Mouse (Mus musculus) cerebellum, adult 2 months (tissue): ENCODE data around the gene Wdr18. TPM values are rescaled to one million over a fixed set of nuclear protein-coding genes. Genes with fewer than 3 reads are reported as not detected.
A peak's percentile ranks its signal among the peaks of the same experiment; 100 is the strongest.
"Not testable (repeated sequence)": the region's sequence is repeated elsewhere in the genome, so short reads cannot be mapped to it uniquely, and the experiment has no call there.

Experiments
- DNase-seq, 2 experiments: peaks; one replicate each; pipeline ENCODE4 v3.0.0; 2021
- H3K27ac ChIP-seq: fragments of 200-500 bp; 2 replicates; pipeline ENCODE4 v1.5.1; 2012; ENCODE audit warnings: low read length, control low read depth, inconsistent platforms; ENCODE audit not compliant: insufficient read depth
- H3K27me3 ChIP-seq: fragments of 200-500 bp; 2 replicates; pipeline ENCODE4 v1.6.1; 2012; ENCODE audit warnings: inconsistent platforms, mild to moderate bottlenecking, low read length, moderate library complexity; ENCODE audit not compliant: control insufficient read depth, insufficient read depth
- H3K4me1 ChIP-seq: fragments of 200-500 bp; 2 replicates; pipeline ENCODE4 v1.6.1; 2011; ENCODE audit warnings: low read length; ENCODE audit not compliant: control insufficient read depth, insufficient read depth
- H3K4me3 ChIP-seq: fragments of 200-500 bp; replicated peaks from 2 replicates; pipeline ENCODE3; 2011; ENCODE audit warnings: mild to moderate bottlenecking, low read depth, low read length, control low read depth; ENCODE audit not compliant: insufficient read depth
- CTCF ChIP-seq: fragments of 200-500 bp; IDR thresholded peaks from 2 replicates; pipeline ENCODE4 v1.5.1; 2011; ENCODE audit warnings: low read depth, mild to moderate bottlenecking, control low read depth, low read length, moderate library complexity, borderline replicate concordance; ENCODE audit not compliant: insufficient read depth
- POLR2A ChIP-seq: fragments of 200-500 bp; IDR thresholded peaks from 2 replicates; pipeline ENCODE4 v1.6.1; 2011; ENCODE audit warnings: low read length, control low read depth, borderline replicate concordance; ENCODE audit not compliant: insufficient read depth
- WGBS: fragments of 180-500 bp; shearing (Covaris S2); methylation state at CpG from one replicate; pipeline ENCODE4 v1.1.7; 2018; 5-methylcytosine and 5-hydroxymethylcytosine counted together
- polyA plus RNA-seq: library from polyadenylated mRNA; depleted of rRNA; stranded (reverse); fragments of >200 nt; gene quantifications from 2 replicates; pipeline ENCODE4 v1.2.3, GENCODE M21; 2012

Gene Wdr18
- polyA plus RNA-seq, 1 experiment, result 57.4 TPM

DNA sequence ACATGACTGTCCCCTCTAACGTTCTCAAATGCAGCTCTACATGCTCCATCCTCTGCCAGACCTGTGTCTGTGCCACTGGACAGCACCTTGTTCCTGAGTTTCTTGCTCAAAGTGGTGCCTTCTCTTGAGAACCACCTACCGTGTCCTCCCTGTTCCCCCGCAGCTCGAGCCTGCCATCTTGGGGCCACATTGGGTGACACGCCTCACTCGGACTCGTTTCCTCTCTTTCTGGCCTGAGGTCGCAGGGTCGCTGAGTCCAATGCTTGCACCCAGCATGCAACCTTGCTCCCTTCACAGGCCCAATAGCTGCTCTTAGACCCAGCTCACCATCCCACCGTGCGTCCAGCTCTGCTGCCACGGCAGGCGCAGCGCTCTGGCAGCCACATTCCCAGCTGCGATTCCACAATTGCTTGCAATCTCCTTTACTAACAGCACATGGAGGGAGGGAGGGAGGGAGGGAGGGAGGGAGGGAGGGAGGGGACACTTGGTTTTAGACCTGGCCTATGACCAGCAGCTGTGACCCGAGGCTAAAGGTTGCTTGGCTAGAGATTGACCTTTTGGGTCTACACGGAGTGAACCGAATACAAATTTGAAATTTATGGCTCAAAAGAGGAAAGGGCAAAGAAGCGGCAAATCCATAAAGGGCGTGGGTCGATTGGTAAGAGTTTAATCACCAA is 1.7 kb upstream of the Wdr18 start:
- H3K4me3 ChIP-seq, result peak overlapping the region; percentile 3
- WGBS, result 11% methylated on average over 21 of the region's 21 CpGs
- no peak overlapping the region for H3K27ac ChIP-seq
- no peaks in the 10 kb centered on the region; the same call in 1 of the 2 replicates for H3K4me1 ChIP-seq
- DNase-seq, result peak; percentile 77 to 87
- TF ChIP-seq CTCF, result peak; percentile 97
- TF ChIP-seq POLR2A, result no peak
- no peaks in the 10 kb centered on the region for H3K27me3 ChIP-seq

DNA sequence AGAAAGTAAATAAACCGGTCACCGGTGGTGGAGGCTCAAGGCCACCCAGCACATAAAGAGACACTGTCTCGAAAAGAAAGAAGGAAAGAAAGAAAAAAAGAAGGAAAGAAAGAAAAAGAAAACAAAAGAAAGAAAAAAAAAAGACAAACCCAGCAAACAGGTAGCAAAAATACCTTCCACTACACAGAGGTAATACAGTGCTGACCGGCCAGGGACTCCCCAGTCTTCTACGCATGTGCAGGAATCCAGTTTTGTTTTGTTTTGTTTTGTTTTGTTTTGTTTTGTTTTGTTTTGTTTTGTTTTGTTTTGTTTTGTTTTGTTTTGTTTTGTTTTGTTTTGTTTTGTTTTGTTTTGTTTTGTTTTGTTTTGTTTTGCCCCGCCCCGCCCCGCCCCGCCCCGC is 540 bp upstream of the Wdr18 start:
- DNase-seq, H3K4me1 ChIP-seq, H3K27ac ChIP-seq, H3K27me3 ChIP-seq: not testable (repeated sequence)
- WGBS, result 21% methylated on average over 10 of the region's 10 CpGs
- peak overlapping the region; percentile 19 for H3K4me3 ChIP-seq

DNA sequence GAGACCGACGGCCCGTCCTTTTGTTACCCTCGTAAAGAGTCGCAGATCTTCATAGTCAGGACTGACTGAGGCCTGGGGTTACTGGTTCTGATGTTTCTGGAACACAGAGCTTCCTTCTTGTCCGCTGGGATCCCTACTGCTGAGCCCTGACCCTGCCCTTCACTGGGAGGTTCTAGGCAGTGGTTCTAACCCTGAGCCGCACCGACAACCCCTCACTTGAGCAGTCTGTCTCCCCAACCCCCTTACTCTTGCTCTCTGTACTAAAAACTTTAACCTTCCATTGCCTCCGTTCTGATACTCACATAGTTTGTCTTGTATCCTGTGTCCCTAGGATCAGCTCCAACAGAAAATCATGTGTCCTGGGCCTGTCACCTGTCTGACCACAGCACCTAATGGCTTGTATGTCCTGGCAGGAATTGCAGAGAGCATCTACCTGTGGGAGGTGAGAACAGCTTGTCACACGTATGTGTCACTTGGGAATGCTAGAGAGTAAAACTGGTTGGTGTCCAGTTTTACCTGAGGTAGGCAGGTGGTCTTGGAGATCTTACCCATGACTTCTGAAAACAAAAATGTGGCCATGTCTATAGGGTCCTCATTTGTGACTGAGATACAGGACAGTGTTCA is 831 bp downstream of the Wdr18 start:
- H3K27me3 ChIP-seq, result no peaks in the 10 kb centered on the region
- no peak for DNase-seq
- H3K4me1 ChIP-seq, result peaks cover 2% of the 10 kb centered on the region; the same call in 1 of the 2 replicates
- H3K27ac ChIP-seq, result no peak overlapping the region
- WGBS, result 14% methylated on average over 10 of the region's 10 CpGs
- peak overlapping the region; percentile 72 for H3K4me3 ChIP-seq
- TF ChIP-seq POLR2A, result no peak
- TF ChIP-seq CTCF, result no peak

DNA sequence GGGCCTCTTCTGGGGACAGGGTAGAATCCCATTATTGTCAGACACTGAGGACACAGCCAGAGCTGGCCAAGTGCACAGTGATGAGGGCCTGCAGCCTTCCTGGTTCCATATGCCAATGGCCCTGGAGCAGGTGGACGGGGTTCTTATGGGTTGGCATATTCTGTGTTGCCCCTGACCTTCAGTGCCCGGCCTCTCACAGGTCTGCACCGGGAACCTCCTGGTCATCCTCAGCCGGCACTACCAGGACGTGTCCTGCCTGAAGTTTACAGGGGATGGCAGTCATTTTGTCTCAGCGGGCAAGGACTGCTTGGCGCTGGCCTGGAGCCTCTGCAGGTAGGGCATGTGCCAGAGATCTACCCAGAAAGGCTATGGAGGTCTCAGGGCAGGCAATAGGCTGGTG is 4.8 kb downstream of the Wdr18 start:
- Histone ChIP-seq H3K27me3 (no peaks in the 10 kb centered on the region), H3K4me3 (no peak overlapping the region), H3K4me1 (peaks cover 36% of the 10 kb centered on the region), H3K27ac (no peak overlapping the region)
- WGBS, result 97% methylated on average over 7 of the region's 7 CpGs
- TF ChIP-seq CTCF (no peak), POLR2A (no peak)
- no peak for DNase-seq

DNA sequence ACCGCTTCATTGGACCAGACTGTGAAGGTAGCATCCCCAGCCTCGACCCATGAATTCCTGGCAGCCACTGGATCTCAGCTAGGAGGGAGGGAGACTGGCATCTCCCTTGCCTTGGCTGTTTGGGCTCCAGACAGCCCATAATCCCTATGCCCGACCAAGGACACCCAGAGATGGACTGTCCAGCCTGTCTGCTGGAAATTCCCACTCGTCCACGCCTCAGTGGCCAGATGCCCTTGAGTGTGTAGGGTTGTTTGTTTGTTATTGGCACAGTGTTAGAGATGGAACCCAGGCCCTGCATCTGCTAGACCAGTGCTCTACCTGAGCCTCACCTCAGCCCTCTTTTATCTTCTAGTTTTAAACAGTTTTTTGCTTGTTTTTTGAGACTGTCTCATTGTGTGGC is 5.4 kb downstream of the Wdr18 start:
- peaks cover 37% of the 10 kb centered on the region for H3K4me1 ChIP-seq
- no peak overlapping the region for H3K4me3 ChIP-seq
- WGBS, result 82% methylated on average over 5 of the region's 5 CpGs
- no peak for DNase-seq
- no peaks in the 10 kb centered on the region for H3K27me3 ChIP-seq
- TF ChIP-seq CTCF, result no peak
- no peak for TF ChIP-seq POLR2A
- no peak overlapping the region for H3K27ac ChIP-seq

DNA sequence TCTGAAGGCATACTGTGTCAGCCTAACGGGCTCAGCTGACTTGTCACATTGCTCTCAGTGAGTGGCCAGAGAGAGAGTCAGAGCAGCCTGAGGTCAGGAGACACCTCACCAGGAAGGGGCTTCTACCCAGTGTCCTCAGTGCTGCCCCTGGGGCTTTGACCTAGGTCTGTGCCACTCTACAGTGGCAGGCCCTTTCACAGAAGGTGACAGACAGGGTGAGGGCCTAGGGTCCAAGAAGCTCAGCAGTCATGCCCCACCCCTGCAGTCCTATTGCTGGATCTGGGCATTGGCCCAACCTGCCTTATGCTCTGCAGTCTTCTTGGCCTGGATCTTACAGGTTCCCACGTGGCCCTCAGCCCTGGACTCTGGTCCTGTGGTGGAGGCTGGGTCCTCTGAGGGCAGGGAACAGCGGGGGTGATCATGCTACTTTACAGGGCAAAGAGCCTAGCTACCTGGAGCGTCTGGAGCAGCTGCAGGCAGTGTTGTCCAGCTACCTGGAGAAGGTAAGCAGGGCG is 7.0 kb downstream of the Wdr18 start:
- no peak for TF ChIP-seq CTCF
- no peak for TF ChIP-seq POLR2A
- Histone ChIP-seq H3K4me1 (peaks cover 37% of the 10 kb centered on the region), H3K27ac (peak overlapping the region; percentile 26; the same call in 1 of the 2 replicates), H3K27me3 (no peaks in the 10 kb centered on the region), H3K4me3 (no peak overlapping the region)
- peak; percentile 72 to 75 for DNase-seq
- 19% methylated on average over 5 of the region's 5 CpGs for WGBS

DNA sequence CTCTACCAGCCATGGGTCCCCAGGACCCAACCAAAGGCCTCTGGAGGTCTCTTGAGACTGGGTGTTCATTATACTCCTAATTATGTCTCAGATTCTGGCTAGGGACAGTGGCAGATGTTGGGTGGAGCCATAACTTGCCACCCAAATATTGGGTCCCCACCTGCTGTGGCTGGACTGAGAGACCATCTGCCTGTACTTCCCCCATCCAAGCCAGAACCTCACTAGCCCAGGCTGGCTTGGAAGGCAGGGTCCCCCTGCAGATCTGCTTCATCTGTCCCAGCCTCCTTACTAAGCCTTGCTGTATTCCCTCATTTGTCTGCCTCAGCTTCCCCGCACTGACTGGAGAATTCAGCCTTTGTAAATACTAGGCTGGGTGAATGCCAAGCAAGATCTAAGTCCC is 8.2 kb downstream of the Wdr18 start:
- H3K27me3 ChIP-seq, result no peaks in the 10 kb centered on the region
- no peak overlapping the region for H3K27ac ChIP-seq
- peaks cover 37% of the 10 kb centered on the region for H3K4me1 ChIP-seq
- WGBS, result 31% methylated on average over 1 of the region's 1 CpGs
- no peak for DNase-seq
- no peak for TF ChIP-seq CTCF
- no peak for TF ChIP-seq POLR2A
- no peak overlapping the region for H3K4me3 ChIP-seq

DNA sequence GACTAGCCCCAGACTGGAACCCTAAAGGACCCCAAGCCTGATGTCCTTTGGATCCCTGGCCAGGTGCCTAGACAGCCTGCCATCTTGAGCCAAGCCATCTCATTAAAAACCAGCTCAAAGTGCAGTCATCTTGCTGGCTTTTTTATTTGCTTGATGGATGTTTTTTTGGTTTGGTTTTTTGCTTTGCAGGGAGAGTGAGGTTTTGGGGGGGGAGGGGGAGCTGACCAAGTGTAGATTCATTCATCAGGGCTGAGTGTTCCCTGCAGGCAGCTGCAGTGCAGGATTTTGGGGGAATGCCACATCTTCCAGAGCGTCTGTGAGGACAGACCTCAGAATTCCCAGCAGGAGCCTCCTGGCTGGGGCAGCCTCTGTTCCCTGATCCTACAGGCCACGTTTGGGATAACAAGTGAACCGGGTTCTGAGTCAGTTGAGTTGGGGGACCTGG is 9.2 kb downstream of the Wdr18 start:
- no peak for DNase-seq
- no peak for TF ChIP-seq CTCF
- TF ChIP-seq POLR2A, result no peak
- WGBS, result 11% methylated on average over 3 of the region's 3 CpGs
- Histone ChIP-seq H3K27ac (no peak overlapping the region), H3K4me1 (peaks cover 37% of the 10 kb centered on the region), H3K27me3 (no peaks in the 10 kb centered on the region), H3K4me3 (no peak overlapping the region)
